In the genomic region with DNA sequence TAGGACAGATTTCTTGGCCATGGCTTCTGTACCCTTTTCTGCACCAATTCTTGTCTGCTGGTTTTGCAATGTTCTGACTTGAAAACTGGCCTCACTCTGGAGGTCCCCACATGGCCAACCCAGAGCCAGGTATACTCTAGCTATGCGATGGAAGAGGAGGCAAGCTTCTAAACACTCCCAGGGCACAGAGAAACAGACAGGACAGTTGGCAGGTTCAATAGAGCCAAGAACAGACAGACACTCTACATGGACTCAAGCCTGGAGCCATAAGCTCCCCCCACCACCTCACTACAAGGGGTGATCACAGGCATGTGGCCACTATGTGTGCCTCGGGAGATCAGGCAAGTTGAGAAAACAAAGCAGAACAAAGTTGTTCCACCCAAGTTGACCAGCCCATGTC, we compare ENCODE assay signal across 24 mouse cellular contexts.
A peak's percentile ranks its signal among the peaks of the same experiment; 100 is the strongest.
DNase-seq lines count a peak whose midpoint lies in the region; ATAC-seq and TF ChIP-seq lines count a peak whose summit lies in the region.
"Had no signal": no experiment of that assay in that cellular context is flagged by ENCODE, and none has a peak within 500 bp of the region (broad histone marks: within the 10 kb centered on the region; RNA-seq: fewer than 3 reads in every experiment).

No protein-coding gene starts in this region.

- H3K4me3 ChIP-seq in cerebellum, adult 2 months (replicated peaks; ENCODE audit: insufficient read depth, low read depth, low read length), result no peak overlapping the region
- H3K4me3 ChIP-seq: forebrain, embryonic 10.5 days; gastrocnemius, adult 2 months; heart, adult 2 months; heart, embryonic 10.5 days; heart, embryonic 13.5 days; hindbrain, embryonic 12.5 days; hindbrain, embryonic 15.5 days had no signal

- no peak for TF ChIP-seq CTCF in cerebellum, adult 2 months (IDR thresholded peaks at IDR 0.05; ENCODE audit: borderline replicate concordance, insufficient read depth, low read depth, low read length)

- 0 out of 2 replicates have a peak overlapping the region, but pooled peaks have one; percentile 8 for H3K27ac ChIP-seq in cerebellum, adult 2 months (ENCODE audit: insufficient read depth, low read length)
- H3K27ac ChIP-seq: forebrain, embryonic 10.5 days; gastrocnemius, adult 2 months; heart, adult 2 months; heart, embryonic 10.5 days; heart, embryonic 13.5 days; hindbrain, embryonic 12.5 days; hindbrain, embryonic 15.5 days had no signal

- H3K4me1 ChIP-seq in cerebellum, adult 2 months (ENCODE audit: control insufficient read depth, insufficient read depth, low read length), result peaks cover 19% of the 10 kb centered on the region

- H3K27me3 ChIP-seq in cerebellum, adult 2 months (ENCODE audit: control insufficient read depth, insufficient read depth, low read length), result no peaks in the 10 kb centered on the region
- H3K27me3 ChIP-seq: hindbrain, embryonic 12.5 days; hindbrain, embryonic 15.5 days had no signal

- WGBS in cerebellum, adult 2 months, result 10% methylated on average over 2 of the region's 2 CpGs

- ATAC-seq in cerebellum, adult (ENCODE audit: insufficient number of reproducible peaks, low FRiP score, low TSS enrichment), result peak; percentile 51; the same call in 1 of the 2 replicates
- ATAC-seq: activated CD4-positive, CD25-positive, alpha-beta regulatory T cell, adult 4 months; forebrain, embryonic 14.5 days; forebrain, postnatal 0 days; intestine, postnatal 0 days had no signal

- DNase-seq in cerebellum, postnatal 4 days (ENCODE audit: low spot score in 2 of 2), result no peak
- peak; percentile 58 to 68 for DNase-seq in cerebellum, adult 2 months
- peak; percentile 71 for DNase-seq in cerebellum, adult 9-11 months
- DNase-seq in cerebellum, postnatal 25 days, result peak; percentile 50 to 63
- no peak for DNase-seq in thymus, postnatal 14 days
- DNase-seq in layer of hippocampus, adult 18-20 months (ENCODE audit: low spot score in 2 of 2), result no peak
- DNase-seq in neural tube, embryonic 10.5 days (ENCODE audit: extremely low spot score, low spot score), result no peak
- DNase-seq: adrenal gland, adult 8-10 months; adrenal gland, postnatal 25 days; forebrain, postnatal 0 days; gastrocnemius, adult 2 months; gastrocnemius, postnatal 36 days; heart, adult 2 months; heart, postnatal 14 days; kidney, adult 2 months had no signal

- no peak for TF ChIP-seq POLR2A in cerebellum, adult 2 months (IDR thresholded peaks at IDR 0.05; ENCODE audit: borderline replicate concordance, insufficient read depth, low read length)

Comparison
In these comparisons a context has a peak if more than half of its experiments do, and no peak if none do; other contexts are left out.
1. DNase-seq: peak in cerebellum, adult 2 months (2 of 2), cerebellum, adult 9-11 months (single experiment) and cerebellum, postnatal 25 days (2 of 2); none in cerebellum, postnatal 4 days (0 of 2), thymus, postnatal 14 days (single experiment), layer of hippocampus, adult 18-20 months (0 of 2) and neural tube, embryonic 10.5 days (single experiment).